Mouse (Mus musculus) intestine, postnatal 0 days (tissue): ENCODE measurements around the gene Pik3ap1. TPM values are rescaled to one million over a fixed set of nuclear protein-coding genes. Genes with fewer than 3 reads are reported as not detected.

ENCODE experiments used
- ATAC-seq: fragments of 200-750 bp; cut with Nextera tagmentation; 2 replicates; pipeline ENCODE4 v1.8.0; 2017; ENCODE audit warnings: mild to moderate bottlenecking, moderate TSS enrichment, moderate library complexity
- H3K27ac ChIP-seq: fragments of 300-500 bp; sonication (generic); 2 replicates; pipeline ENCODE4 v1.5.1; 2014; ENCODE audit warnings: mild to moderate bottlenecking, low read depth, low read length, moderate library complexity
- H3K27me3 ChIP-seq: fragments of 300-500 bp; sonication (generic); replicated peaks from 2 replicates; pipeline ENCODE4 v1.6.1; 2014; ENCODE audit warnings: low read length, mixed read lengths; ENCODE audit not compliant: control insufficient read depth, insufficient read depth
- H3K36me3 ChIP-seq: fragments of 300-500 bp; sonication (generic); 2 replicates; pipeline ENCODE4 v1.6.1; 2014; ENCODE audit warnings: mild to moderate bottlenecking, moderate library complexity; ENCODE audit not compliant: control insufficient read depth, insufficient read depth
- H3K4me1 ChIP-seq: fragments of 300-500 bp; sonication (generic); replicated peaks from 2 replicates; pipeline ENCODE4 v1.6.1; 2014; ENCODE audit warnings: antibody characterized with exemption, low read length, mixed read lengths; ENCODE audit not compliant: control insufficient read depth, insufficient read depth
- H3K4me2 ChIP-seq: fragments of 300-500 bp; sonication (generic); replicated peaks from 2 replicates; pipeline ENCODE4 v1.6.1; 2014; ENCODE audit warnings: low read depth, mild to moderate bottlenecking, moderate library complexity
- H3K4me3 ChIP-seq: fragments of 300-500 bp; sonication (generic); 2 replicates; pipeline ENCODE4 v1.5.1; 2014; ENCODE audit warnings: low read depth, low read length
- H3K9ac ChIP-seq: fragments of 300-500 bp; sonication (generic); 2 replicates; pipeline ENCODE4 v1.6.1; 2014; ENCODE audit warnings: mild to moderate bottlenecking, low read depth, low read length
- H3K9me3 ChIP-seq: fragments of 300-500 bp; sonication (generic); 2 replicates; pipeline ENCODE4 v1.6.1; 2016; ENCODE audit warnings: mixed run types; ENCODE audit not compliant: control insufficient read depth
- CTCF ChIP-seq: sonication (generic); IDR thresholded peaks from 2 replicates; pipeline ENCODE4 v1.5.1; 2016; ENCODE audit warnings: low read depth, mild to moderate bottlenecking, control low read depth, antibody characterized with exemption, moderate library complexity
- WGBS: fragments of 180-500 bp; shearing (Covaris S2); extraction: QIAGEN DNeasy Blood & Tissue Kit; methylation state at CpG from one replicate; pipeline ENCODE4 v1.1.7; 2014; 5-methylcytosine and 5-hydroxymethylcytosine counted together
- polyA plus RNA-seq: library from polyadenylated mRNA; unstranded; fragments of >200 nt; fragmentation: Nextera tagmentation; extraction: Ambion mirVana; gene quantifications from 2 replicates; pipeline ENCODE4 v1.2.1, GENCODE M21; 2015

Gene Pik3ap1
- polyA plus RNA-seq, 1 experiment from 2014 or later = 2.0 TPM

DNA sequence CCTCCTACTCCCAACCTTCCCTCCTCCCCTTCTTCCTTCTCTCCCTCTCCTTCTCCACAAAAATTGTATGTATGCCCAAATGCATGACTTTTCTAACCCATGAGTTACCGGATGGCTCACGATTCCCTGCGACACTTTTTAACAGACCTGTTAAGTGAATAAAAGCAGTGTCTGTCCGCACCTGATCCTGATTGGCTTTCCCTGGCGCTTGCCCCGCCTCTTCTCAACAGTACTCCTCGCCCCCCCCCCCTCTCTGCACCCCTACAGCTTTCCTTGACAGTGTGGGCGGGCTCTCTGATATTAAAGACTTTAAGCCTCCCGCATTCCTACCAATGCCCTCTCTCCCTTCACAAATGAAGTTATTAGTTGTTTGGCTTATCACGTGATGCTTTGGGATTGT lies 31.3 kb upstream of the Pik3ap1 start:
- no peaks in the 10 kb centered on the region for H3K36me3 ChIP-seq
- no peaks in the 10 kb centered on the region for H3K27me3 ChIP-seq
- H3K27ac ChIP-seq = no peak overlapping the region
- H3K9me3 ChIP-seq = no peaks in the 10 kb centered on the region
- no peak overlapping the region for H3K4me3 ChIP-seq
- ATAC-seq = no peak
- no peak for TF ChIP-seq CTCF
- no peak overlapping the region for H3K4me2 ChIP-seq
- no peak overlapping the region for H3K9ac ChIP-seq
- no peaks in the 10 kb centered on the region for H3K4me1 ChIP-seq
- WGBS = 50% methylated on average over 10 of the region's 10 CpGs

DNA sequence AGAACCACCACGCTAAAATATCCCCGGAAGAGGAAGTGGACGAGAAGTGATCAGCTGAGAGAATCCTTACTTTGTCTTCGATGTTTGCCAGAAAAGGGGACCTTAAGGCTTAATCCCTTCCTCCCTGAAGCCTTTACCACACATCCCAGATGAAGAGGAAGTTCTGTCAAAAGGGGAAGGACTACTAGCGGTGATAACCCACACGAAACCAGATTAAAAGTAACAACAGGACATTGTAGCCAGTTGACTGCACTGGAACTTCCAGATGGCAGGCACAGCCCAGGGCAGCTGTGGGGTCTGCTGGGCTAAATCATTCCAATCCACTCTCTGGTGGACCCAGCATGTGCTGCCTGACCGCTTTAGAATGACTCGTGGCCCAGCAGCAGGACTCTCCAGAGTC lies 17.7 kb upstream of the Pik3ap1 start:
- Histone ChIP-seq H3K36me3 (no peaks in the 10 kb centered on the region), H3K4me3 (no peak overlapping the region), H3K4me1 (no peaks in the 10 kb centered on the region), H3K4me2 (no peak overlapping the region), H3K9ac (no peak overlapping the region), H3K9me3 (no peaks in the 10 kb centered on the region), H3K27me3 (no peaks in the 10 kb centered on the region), H3K27ac (no peak overlapping the region)
- ATAC-seq = no peak
- no peak for TF ChIP-seq CTCF
- 80% methylated on average over 8 of the region's 8 CpGs for WGBS

DNA sequence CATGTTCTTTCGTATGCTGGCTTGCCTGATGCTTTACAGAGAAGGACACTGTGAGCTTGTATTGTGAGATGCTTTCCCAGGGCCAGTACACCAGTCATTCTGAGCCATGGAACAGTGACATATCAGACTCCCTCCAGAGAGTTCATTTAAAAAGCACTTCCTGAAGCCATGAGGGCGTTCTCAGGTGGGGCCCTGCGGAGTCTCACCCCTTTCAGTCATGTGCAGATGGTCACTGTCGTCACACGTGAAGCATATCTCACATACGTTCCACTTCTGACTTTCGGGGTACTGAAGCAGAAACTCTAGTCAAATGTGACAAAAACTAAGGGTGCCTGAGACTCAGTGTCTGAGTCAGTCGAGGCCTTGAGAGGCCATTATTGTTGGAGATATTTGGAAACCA lies 6.0 kb upstream of the Pik3ap1 start:
- no peak for TF ChIP-seq CTCF
- H3K9me3 ChIP-seq = no peaks in the 10 kb centered on the region
- 82% methylated on average over 8 of the region's 8 CpGs for WGBS
- H3K4me1 ChIP-seq = no peaks in the 10 kb centered on the region
- H3K4me2 ChIP-seq = no peak overlapping the region
- no peaks in the 10 kb centered on the region for H3K36me3 ChIP-seq
- H3K27ac ChIP-seq = no peak overlapping the region
- ATAC-seq = no peak
- H3K27me3 ChIP-seq = 0 out of 2 replicates have a peak, but pooled peaks cover 2% of the 10 kb centered on the region
- no peak overlapping the region for H3K4me3 ChIP-seq
- H3K9ac ChIP-seq = no peak overlapping the region

DNA sequence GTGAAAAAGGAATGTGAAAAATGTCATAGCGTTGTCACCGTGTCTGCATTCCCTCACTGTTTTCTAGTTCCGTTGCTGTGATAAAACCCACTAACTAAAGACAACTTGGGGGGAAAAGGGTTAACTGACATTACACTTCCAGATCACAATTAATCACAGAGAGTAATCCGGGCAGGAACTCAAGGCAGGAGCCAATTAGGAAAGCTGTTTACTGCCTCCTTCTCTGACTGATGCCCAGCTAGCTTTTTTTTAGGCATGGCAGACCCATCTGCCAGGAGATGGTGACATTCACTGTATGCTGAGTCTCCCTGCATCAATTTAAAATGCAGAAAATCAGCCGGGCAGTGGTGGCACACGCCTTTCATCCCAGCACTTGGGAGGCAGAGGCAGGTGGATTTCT lies 4.4 kb upstream of the Pik3ap1 start:
- Histone ChIP-seq H3K9me3 (no peaks in the 10 kb centered on the region), H3K4me1 (peaks cover 10% of the 10 kb centered on the region; the same call in 1 of the 2 replicates), H3K4me3 (no peak overlapping the region), H3K4me2 (no peak overlapping the region), H3K36me3 (no peaks in the 10 kb centered on the region), H3K9ac (no peak overlapping the region), H3K27ac (no peak overlapping the region), H3K27me3 (0 out of 2 replicates have a peak, but pooled peaks cover 6% of the 10 kb centered on the region)
- TF ChIP-seq CTCF = no peak
- 43% methylated on average over 6 of the region's 6 CpGs for WGBS
- no peak for ATAC-seq

DNA sequence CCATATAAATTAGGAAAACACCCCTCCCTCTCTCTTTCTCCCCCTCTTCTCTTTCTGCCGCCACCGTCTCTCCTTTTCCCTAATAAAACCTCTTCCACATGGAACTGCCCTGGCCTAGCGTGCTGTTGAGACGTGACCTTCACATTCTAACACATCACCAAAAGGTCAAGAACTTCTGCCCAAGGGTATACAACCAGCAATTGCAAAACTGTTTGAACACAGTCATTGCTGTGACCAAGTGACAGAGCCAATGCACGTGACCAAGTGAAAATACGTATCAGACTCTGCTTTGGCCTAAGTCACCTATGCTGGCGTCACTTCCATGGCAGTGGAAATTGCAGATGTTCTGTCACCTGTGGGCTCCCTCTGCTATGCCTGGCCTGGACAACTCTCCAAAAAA lies 3.3 kb upstream of the Pik3ap1 start:
- Histone ChIP-seq H3K27ac (no peak overlapping the region), H3K27me3 (peaks cover 9% of the 10 kb centered on the region; the same call in 1 of the 2 replicates), H3K9me3 (no peaks in the 10 kb centered on the region)

DNA sequence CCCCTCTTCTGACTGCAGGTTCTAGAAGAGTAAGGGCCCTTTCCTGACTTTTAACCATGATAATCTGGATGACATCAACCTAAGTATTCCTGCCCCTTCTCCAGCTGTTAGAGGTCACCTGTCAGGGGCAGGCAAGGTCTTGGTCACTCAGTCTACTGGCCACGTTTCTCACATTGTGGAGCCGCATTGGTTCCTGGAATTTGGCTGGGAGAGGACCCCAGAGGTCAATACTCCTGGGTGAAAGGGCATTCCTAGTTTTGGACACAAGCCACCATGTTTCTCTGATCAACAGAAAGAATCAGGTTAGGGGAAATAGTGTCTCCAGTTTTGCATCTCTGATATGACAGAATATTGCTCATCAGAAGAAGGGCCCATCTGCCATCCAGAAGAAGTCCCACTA lies 2.4 kb upstream of the Pik3ap1 start:
- 86% methylated on average over 2 of the region's 2 CpGs for WGBS
- H3K9me3 ChIP-seq = no peaks in the 10 kb centered on the region
- no peaks in the 10 kb centered on the region for H3K36me3 ChIP-seq
- peaks cover 9% of the 10 kb centered on the region; the same call in 1 of the 2 replicates for H3K27me3 ChIP-seq
- H3K4me3 ChIP-seq = no peak overlapping the region
- no peak overlapping the region for H3K27ac ChIP-seq
- peaks cover 10% of the 10 kb centered on the region; the same call in 1 of the 2 replicates for H3K4me1 ChIP-seq
- no peak overlapping the region for H3K4me2 ChIP-seq
- TF ChIP-seq CTCF = no peak
- H3K9ac ChIP-seq = no peak overlapping the region
- ATAC-seq = no peak

More for the DNA sequence above, 3.3 kb upstream of the Pik3ap1 start:
- peaks cover 10% of the 10 kb centered on the region; the same call in 1 of the 2 replicates for H3K4me1 ChIP-seq
- no peaks in the 10 kb centered on the region for H3K36me3 ChIP-seq
- H3K4me2 ChIP-seq = no peak overlapping the region
- no peak overlapping the region for H3K4me3 ChIP-seq
- no peak overlapping the region for H3K9ac ChIP-seq
- TF ChIP-seq CTCF = no peak
- WGBS = 90% methylated on average over 7 of the region's 7 CpGs
- no peak for ATAC-seq
